Mouse (Mus musculus): ENCODE data around the gene Olfr374. TPM values are rescaled to one million over a fixed set of nuclear protein-coding genes. Genes with fewer than 3 reads are reported as not detected.
A peak's percentile ranks its signal among the peaks of the same experiment; 100 is the strongest.

Gene Olfr374
- polyA plus RNA-seq, 1 experiment from 2014 or later = 0.08 TPM

DNA sequence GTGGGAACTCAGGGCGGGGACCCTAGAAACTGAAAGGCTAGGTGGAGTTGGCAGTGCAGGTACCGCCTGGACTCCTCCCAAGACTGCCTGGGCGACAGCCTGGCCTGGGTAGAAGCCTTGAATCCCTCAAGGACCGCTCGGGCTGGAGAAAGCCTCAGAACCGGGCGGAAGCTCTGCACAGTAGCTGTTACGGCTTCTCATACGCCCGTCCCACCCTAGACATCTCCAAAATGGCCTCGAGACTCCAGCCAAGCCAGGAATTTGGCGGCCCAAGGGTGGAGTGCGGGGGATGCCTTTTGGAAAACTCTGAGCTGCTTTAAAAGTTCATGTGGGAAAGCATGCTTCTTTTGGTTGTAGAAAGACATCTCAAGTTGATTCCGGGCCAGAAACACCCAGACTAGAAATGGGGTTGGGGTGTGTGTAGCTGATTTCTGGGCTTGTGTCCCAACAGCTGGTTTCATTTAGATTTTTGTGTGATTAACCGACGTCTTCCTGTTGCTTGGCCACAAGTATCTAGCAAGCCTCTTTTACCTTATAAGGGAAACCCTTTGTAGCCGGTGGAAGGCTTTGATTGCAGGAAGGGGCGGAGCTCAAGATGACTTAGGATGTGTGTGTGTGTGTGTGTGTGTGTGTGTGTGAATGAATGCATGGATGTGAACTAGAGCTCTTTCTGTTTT is 29.6 kb downstream of the Olfr374 start:
- Histone ChIP-seq H3K4me1 (peaks cover 9% of the 10 kb centered on the region; the same call in 1 of the 2 replicates), H3K36me3 (peaks cover 36% of the 10 kb centered on the region), H3K27ac (peak overlapping the region; percentile 100), H3K27me3 (no peaks in the 10 kb centered on the region), H3K9me3 (no peaks in the 10 kb centered on the region), H3K4me2 (replicated peaks) (peak overlapping the region; percentile 77), H3K4me3 (peak overlapping the region; percentile 83), H3K9ac (peak overlapping the region; percentile 93)
- 1% methylated on average over 18 of the region's 18 CpGs for WGBS
- ATAC-seq (ENCODE audit: insufficient number of reproducible peaks, insufficient read depth, low FRiP score, low TSS enrichment) = peak; percentile 63

DNA sequence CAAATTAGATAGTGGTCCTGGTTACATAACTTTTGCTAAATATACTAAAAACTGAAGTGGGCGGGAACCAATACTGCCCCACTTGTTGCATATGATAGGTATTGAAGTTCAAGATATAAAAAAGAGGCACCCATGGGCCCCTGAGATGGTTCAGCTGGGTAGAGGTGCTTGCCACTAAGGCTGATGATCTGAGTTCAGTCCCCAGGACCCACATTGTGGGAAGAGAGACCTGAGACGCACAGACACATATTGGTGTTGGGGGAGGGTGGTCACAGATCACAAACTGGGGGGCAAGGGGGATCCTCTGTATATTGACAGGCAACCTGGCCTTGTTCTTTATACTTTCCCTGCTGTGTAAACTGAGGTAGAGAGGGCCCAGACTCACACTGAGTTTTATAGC is 30.6 kb downstream of the Olfr374 start:
- peaks cover 8% of the 10 kb centered on the region; the same call in 1 of the 2 replicates for H3K4me1 ChIP-seq
- WGBS = 85% methylated on average over 2 of the region's 2 CpGs
- peaks cover 45% of the 10 kb centered on the region for H3K36me3 ChIP-seq
- no peaks in the 10 kb centered on the region for H3K27me3 ChIP-seq
- no peak overlapping the region for H3K27ac ChIP-seq
- no peak overlapping the region for H3K9ac ChIP-seq
- H3K9me3 ChIP-seq = no peaks in the 10 kb centered on the region
- peak overlapping the region; percentile 77 for H3K4me2 ChIP-seq (replicated peaks)
- no peak overlapping the region for H3K4me3 ChIP-seq
- ATAC-seq (ENCODE audit: insufficient number of reproducible peaks, insufficient read depth, low FRiP score, low TSS enrichment) = no peak

DNA sequence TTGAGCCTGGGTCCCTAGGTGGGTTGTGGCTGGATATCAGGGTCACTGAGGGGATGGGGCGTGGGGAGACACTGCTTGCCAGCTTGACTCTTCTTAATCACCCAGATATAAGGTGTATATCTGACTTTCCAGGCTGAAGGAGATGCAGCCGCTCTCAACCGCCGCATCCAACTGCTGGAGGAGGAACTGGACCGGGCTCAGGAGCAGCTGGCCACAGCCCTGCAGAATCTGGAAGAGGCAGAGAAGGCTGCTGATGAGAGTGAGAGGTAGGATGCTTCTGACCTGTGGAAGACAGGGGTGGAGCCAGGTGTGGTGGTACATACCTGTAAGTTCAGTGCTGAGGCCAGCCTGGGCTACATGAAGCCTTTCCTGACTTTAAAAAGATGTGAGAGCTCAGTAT is 31.6 kb downstream of the Olfr374 start:
- peaks cover 56% of the 10 kb centered on the region for H3K36me3 ChIP-seq
- peaks cover 8% of the 10 kb centered on the region; the same call in 1 of the 2 replicates for H3K4me1 ChIP-seq
- no peak overlapping the region for H3K9ac ChIP-seq
- no peaks in the 10 kb centered on the region for H3K9me3 ChIP-seq
- no peak overlapping the region for H3K4me2 ChIP-seq (replicated peaks)
- no peaks in the 10 kb centered on the region for H3K27me3 ChIP-seq
- peak overlapping the region; percentile 18; the same call in 1 of the 2 replicates for H3K27ac ChIP-seq
- no peak for ATAC-seq (ENCODE audit: insufficient number of reproducible peaks, insufficient read depth, low FRiP score, low TSS enrichment)
- H3K4me3 ChIP-seq = no peak overlapping the region
- 98% methylated on average over 5 of the region's 5 CpGs for WGBS

DNA sequence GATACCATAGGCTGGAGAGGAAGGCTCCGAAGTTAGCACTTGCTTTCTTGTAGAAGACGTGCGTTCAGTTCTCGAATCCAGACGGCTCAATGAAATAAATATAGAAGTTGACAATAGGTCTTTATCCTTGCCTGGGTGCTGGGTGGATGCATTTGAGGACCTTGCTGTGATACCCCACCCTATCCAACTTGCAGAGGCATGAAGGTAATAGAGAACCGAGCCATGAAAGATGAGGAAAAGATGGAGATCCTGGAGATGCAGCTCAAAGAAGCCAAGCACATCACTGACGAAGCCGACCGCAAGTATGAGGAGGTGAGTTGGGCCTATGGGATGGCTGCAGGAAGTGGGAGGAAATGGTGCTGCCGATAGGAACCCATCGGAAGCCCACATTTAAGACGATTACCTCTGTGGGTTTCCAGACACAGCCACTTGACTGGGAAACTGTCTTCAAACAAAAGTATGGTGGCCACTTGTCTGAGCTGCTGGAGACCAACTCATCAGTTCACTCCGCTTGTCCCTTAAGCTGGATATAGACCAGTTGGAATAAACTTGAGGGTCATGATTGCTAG is 36.5 kb downstream of the Olfr374 start:
- H3K9me3 ChIP-seq = no peaks in the 10 kb centered on the region
- H3K27ac ChIP-seq = no peak overlapping the region
- no peaks in the 10 kb centered on the region for H3K4me1 ChIP-seq
- ATAC-seq (ENCODE audit: insufficient number of reproducible peaks, insufficient read depth, low FRiP score, low TSS enrichment) = no peak
- peaks cover 96% of the 10 kb centered on the region for H3K36me3 ChIP-seq
- no peak overlapping the region for H3K4me3 ChIP-seq
- WGBS = 92% methylated on average over 13 of the region's 13 CpGs
- H3K4me2 ChIP-seq (replicated peaks) = no peak overlapping the region
- no peak overlapping the region for H3K9ac ChIP-seq
- H3K27me3 ChIP-seq = no peaks in the 10 kb centered on the region

DNA sequence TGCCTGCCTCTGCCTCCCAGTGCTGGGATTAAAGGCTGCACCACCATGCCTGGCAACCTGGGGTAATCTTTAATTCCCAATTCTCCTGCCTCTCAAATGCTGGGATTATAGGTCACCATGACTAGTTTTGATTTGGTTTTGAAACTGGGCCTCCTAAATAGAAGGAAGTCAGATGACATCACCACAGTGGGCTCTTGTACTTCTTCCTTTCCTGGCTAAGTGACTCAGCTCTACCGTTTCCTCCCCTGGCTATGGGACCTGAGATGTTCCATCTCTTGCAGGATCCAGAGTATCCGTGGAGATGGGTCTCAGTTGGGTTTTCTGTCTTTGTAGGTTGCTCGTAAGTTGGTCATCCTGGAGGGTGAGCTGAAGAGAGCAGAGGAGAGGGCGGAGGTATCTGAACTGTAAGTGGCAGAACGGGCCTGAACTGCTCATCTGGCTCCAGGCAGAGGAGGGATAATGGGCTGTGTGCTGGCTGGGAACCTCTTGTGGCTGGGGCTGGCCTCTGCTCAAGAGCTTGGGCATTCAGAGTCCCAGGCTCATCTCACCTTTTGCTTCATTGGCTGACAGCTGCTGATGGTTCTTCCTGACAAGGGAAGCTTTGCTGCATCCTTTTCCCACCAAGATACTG is 37.6 kb downstream of the Olfr374 start:
- 89% methylated on average over 5 of the region's 5 CpGs for WGBS
- Histone ChIP-seq H3K9me3 (no peaks in the 10 kb centered on the region), H3K36me3 (peaks cover 93% of the 10 kb centered on the region)

DNA sequence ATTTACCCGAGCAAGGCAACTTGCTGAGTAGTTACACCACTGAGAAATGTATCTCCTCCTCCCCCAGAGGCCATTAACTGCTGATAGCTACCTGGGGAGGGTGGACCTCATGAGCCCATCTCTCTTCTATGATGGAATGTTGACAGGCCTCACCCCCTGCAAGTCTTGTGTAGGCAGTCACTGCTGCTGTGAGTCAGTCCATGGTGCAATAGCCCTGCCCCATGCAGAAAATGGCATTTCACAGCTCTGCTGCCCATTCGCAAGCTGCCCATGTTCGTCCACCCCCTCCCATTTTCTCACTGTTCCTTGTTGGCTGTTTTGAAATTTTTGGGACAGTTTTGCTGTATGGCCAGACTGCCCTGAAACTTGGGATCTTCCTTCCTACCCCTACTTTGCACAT is 38.7 kb downstream of the Olfr374 start:
- Histone ChIP-seq H3K4me3 (no peak overlapping the region), H3K27ac (no peak overlapping the region), H3K4me1 (no peaks in the 10 kb centered on the region), H3K36me3 (peaks cover 91% of the 10 kb centered on the region), H3K27me3 (no peaks in the 10 kb centered on the region), H3K9me3 (no peaks in the 10 kb centered on the region), H3K9ac (no peak overlapping the region), H3K4me2 (replicated peaks) (no peak overlapping the region)
- WGBS = 88% methylated on average over 3 of the region's 3 CpGs
- ATAC-seq (ENCODE audit: insufficient number of reproducible peaks, insufficient read depth, low FRiP score, low TSS enrichment) = no peak

More for the DNA sequence above, 37.6 kb downstream of the Olfr374 start:
- H3K4me3 ChIP-seq = no peak overlapping the region
- H3K27ac ChIP-seq = no peak overlapping the region
- no peak for ATAC-seq (ENCODE audit: insufficient number of reproducible peaks, insufficient read depth, low FRiP score, low TSS enrichment)
- no peaks in the 10 kb centered on the region for H3K27me3 ChIP-seq
- no peaks in the 10 kb centered on the region for H3K4me1 ChIP-seq
- H3K9ac ChIP-seq = no peak overlapping the region
- H3K4me2 ChIP-seq (replicated peaks) = no peak overlapping the region

DNA sequence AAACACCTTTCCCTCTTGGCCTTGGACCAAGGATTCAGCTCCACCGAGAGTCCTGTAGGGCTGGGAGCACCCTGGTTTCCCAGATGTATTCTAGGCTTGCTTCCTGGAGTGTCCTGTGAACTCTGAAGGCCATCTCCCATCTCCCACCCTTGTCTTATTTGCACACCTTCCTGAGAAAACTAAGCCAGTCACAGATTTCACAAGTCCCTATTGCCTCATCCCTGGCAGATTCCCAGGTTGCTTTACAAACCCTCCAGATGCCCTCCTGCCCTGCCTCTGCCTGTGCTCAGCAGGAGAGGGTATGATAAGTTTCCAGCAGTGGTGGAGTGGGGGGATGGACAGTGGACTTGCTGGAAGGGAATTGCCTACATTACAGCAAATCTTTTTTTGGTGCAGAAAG is 39.2 kb downstream of the Olfr374 start:
- Histone ChIP-seq H3K4me2 (replicated peaks) (no peak overlapping the region), H3K4me1 (no peaks in the 10 kb centered on the region), H3K27ac (no peak overlapping the region), H3K9ac (no peak overlapping the region), H3K27me3 (no peaks in the 10 kb centered on the region), H3K4me3 (no peak overlapping the region), H3K36me3 (peaks cover 90% of the 10 kb centered on the region), H3K9me3 (no peaks in the 10 kb centered on the region)
- no peak for ATAC-seq (ENCODE audit: insufficient number of reproducible peaks, insufficient read depth, low FRiP score, low TSS enrichment)
- WGBS = 94% methylated on average over 1 of the region's 1 CpGs

DNA sequence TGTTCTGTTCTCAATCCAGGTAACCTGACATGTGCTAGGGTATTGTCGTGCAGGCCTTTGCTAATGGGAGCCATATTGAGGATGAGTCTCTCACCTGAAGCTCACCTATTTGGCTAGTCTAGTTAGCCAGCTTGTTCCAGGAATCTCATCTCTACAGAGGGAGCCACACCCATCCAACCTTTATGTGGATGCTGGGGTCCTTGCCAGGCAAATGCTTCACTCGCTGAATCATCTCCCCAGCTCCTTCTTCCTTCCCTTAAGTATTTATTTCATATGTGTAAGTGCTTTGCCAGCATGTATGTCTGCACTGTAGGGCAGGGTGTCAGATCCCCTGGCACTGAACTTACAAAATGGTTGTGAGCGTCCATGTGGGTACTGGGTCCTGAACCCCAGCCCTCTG is 39.7 kb downstream of the Olfr374 start:
- Histone ChIP-seq H3K27ac (no peak overlapping the region), H3K4me1 (no peaks in the 10 kb centered on the region), H3K9ac (no peak overlapping the region), H3K9me3 (no peaks in the 10 kb centered on the region), H3K27me3 (no peaks in the 10 kb centered on the region), H3K4me2 (replicated peaks) (no peak overlapping the region), H3K36me3 (peaks cover 90% of the 10 kb centered on the region), H3K4me3 (no peak overlapping the region)
- WGBS = 90% methylated on average over 3 of the region's 3 CpGs
- no peak for ATAC-seq (ENCODE audit: insufficient number of reproducible peaks, insufficient read depth, low FRiP score, low TSS enrichment)

DNA sequence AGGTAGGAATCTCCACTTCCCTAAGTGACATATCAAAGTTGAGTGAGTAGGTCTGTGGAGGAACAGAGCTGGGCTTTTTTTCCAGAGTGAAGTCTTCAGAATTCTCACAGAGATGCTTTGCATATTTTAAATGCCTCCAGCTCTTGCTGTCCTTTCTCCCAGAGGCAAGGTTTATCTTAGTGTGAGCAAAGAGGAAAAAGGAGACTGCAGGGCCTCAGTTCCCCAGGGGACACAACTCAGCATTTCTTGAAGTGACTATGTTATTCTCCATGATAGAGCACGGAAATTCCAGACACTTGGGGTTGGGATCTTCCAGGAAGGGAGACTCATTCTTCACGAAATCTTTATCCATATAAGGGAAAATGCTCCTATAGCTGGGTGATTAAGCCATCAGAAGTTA is 40.4 kb downstream of the Olfr374 start:
- Histone ChIP-seq H3K9ac (no peak overlapping the region), H3K36me3 (peaks cover 90% of the 10 kb centered on the region), H3K9me3 (no peaks in the 10 kb centered on the region), H3K4me2 (replicated peaks) (no peak overlapping the region), H3K27ac (no peak overlapping the region), H3K27me3 (no peaks in the 10 kb centered on the region), H3K4me3 (no peak overlapping the region), H3K4me1 (no peaks in the 10 kb centered on the region)
- no peak for ATAC-seq (ENCODE audit: insufficient number of reproducible peaks, insufficient read depth, low FRiP score, low TSS enrichment)
- 80% methylated on average over 2 of the region's 2 CpGs for WGBS

DNA sequence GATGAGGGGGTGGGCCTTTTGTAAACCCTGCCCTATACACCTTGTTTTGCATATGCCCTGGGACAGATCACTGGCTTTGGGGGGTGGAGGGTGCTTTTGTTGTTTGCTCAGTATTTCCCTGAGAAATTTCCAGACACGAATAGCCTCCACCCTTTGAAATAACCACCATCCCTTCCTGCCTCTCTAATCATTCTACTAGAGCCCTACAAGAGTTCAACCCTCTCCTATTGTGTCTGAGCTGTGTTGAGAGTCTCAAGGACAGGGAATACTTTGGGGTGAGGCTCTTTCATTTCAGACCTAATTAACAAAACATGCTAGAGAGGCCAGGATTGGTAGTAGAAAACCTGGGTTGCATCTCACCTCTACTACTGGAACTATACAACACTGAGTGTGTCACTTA is 42.2 kb downstream of the Olfr374 start:
- Histone ChIP-seq H3K27ac (no peak overlapping the region), H3K36me3 (peaks cover 89% of the 10 kb centered on the region), H3K27me3 (no peaks in the 10 kb centered on the region), H3K9ac (no peak overlapping the region), H3K4me1 (no peaks in the 10 kb centered on the region), H3K4me2 (replicated peaks) (no peak overlapping the region), H3K4me3 (no peak overlapping the region), H3K9me3 (no peaks in the 10 kb centered on the region)
- no peak for ATAC-seq (ENCODE audit: insufficient number of reproducible peaks, insufficient read depth, low FRiP score, low TSS enrichment)
- WGBS = 73% methylated on average over 1 of the region's 1 CpGs

DNA sequence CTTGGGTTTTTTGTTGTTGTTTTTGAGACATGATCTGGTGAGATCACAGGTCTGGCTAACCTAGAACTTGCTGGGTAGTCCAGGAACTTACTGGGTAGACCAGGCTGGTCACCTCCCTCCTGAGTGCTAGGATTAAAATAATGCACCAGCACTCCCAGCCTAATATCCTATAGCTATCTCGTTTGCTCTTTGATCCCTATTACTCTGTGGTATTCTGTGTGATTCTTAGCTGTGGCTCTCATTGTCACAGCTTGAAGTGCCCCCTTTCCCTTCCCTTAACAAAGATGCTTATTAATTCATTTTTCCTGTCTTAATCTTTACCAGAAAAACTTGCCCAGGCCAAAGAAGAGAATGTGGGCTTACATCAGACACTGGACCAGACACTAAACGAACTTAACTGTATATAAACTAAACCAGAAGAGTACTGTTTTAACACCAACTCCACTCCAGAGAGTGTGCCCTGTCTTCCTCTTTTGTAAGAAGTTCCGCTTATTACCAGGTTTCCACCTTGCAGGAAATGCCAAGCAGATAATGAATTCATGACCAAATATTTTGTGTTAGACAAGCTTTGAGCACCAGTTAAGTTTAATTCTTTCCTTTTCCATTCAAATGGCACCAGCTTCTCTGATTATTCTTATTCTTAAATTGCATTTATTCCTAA is 44.7 kb downstream of the Olfr374 start:
- H3K4me1 ChIP-seq = no peaks in the 10 kb centered on the region
- no peak overlapping the region for H3K9ac ChIP-seq
- H3K4me2 ChIP-seq (replicated peaks) = no peak overlapping the region
- no peaks in the 10 kb centered on the region for H3K9me3 ChIP-seq
- WGBS = 86% methylated on average over 3 of the region's 3 CpGs
- no peak overlapping the region for H3K4me3 ChIP-seq
- peaks cover 70% of the 10 kb centered on the region for H3K36me3 ChIP-seq
- H3K27me3 ChIP-seq = no peaks in the 10 kb centered on the region
- no peak for ATAC-seq (ENCODE audit: insufficient number of reproducible peaks, insufficient read depth, low FRiP score, low TSS enrichment)
- H3K27ac ChIP-seq = no peak overlapping the region

DNA sequence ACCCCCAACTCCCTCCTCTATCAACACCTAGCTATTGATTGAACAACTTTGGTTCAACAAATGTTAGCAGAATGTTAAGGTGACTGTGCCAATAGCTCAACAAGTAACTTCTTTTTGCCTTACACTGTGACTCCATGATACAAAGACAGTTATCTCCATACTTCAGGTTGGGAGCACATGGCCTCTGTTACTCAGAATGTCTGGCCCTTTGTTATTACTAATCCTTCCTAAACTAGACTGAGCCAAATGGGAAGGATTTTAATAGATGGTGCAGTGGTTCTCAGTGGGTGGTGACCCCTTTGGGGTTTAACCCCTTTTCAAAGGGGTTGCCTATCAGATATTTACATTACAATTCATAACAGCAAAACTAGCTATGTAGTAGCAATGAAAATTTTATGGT is 46.5 kb downstream of the Olfr374 start:
- Histone ChIP-seq H3K4me2 (replicated peaks) (no peak overlapping the region), H3K36me3 (peaks cover 52% of the 10 kb centered on the region), H3K9me3 (no peaks in the 10 kb centered on the region), H3K27me3 (no peaks in the 10 kb centered on the region), H3K27ac (no peak overlapping the region), H3K4me1 (no peaks in the 10 kb centered on the region), H3K9ac (no peak overlapping the region), H3K4me3 (no peak overlapping the region)
- no peak for ATAC-seq (ENCODE audit: insufficient number of reproducible peaks, insufficient read depth, low FRiP score, low TSS enrichment)

All from embryonic facial prominence, embryonic 12.5 days (tissue).